Comparison of ENCODE assay signal across 9 mouse cellular contexts in genomic region chr17:15631626-15632025, GRCm38 (mm10).
DNase-seq lines count a peak whose midpoint lies in the region; ATAC-seq and TF ChIP-seq lines count a peak whose summit lies in the region.
"Had no signal": no experiment of that assay in that cellular context is flagged by ENCODE, and none has a peak within 500 bp of the region (broad histone marks: within the 10 kb centered on the region; RNA-seq: fewer than 3 reads in every experiment).

No protein-coding gene starts in this region.

- no peak for DNase-seq in hindbrain, embryonic 10.5 days (ENCODE audit: low spot score)
- no peak for DNase-seq in hindbrain, embryonic 11.5 days (ENCODE audit: low spot score)
- peak; percentile 35 for DNase-seq in embryonic facial prominence, embryonic 11.5 days (ENCODE audit: low spot score)
- DNase-seq in limb, embryonic 14.5 days (ENCODE audit: low spot score), result no peak
- no peak for DNase-seq in left cerebral cortex, postnatal 36 days (ENCODE audit: low spot score in 2 of 2)
- DNase-seq in cerebellum, adult 11-12 months, result no peak
- DNase-seq: spleen, adult 18-20 months had no signal

- H3K36me3 ChIP-seq in hindbrain, embryonic 10.5 days, result no peaks in the 10 kb centered on the region
- H3K36me3 ChIP-seq in hindbrain, embryonic 11.5 days (ENCODE audit: control insufficient read depth, insufficient read depth, low read length), result no peaks in the 10 kb centered on the region
- no peaks in the 10 kb centered on the region for H3K36me3 ChIP-seq in embryonic facial prominence, embryonic 11.5 days (replicated peaks; ENCODE audit: control insufficient read depth, insufficient read depth, low read depth, low read length)
- no peaks in the 10 kb centered on the region for H3K36me3 ChIP-seq in limb, embryonic 14.5 days (ENCODE audit: control insufficient read depth, insufficient read depth, low read length)

- no peaks in the 10 kb centered on the region for H3K27me3 ChIP-seq in hindbrain, embryonic 10.5 days (ENCODE audit: insufficient read depth, poor library complexity, severe bottlenecking)
- no peaks in the 10 kb centered on the region for H3K27me3 ChIP-seq in hindbrain, embryonic 11.5 days (ENCODE audit: control insufficient read depth, insufficient read depth, low read length)
- no peaks in the 10 kb centered on the region for H3K27me3 ChIP-seq in embryonic facial prominence, embryonic 11.5 days (ENCODE audit: control insufficient read depth, insufficient read depth, low read length)
- no peaks in the 10 kb centered on the region for H3K27me3 ChIP-seq in limb, embryonic 14.5 days (ENCODE audit: control insufficient read depth, insufficient read depth, low read length)

- H3K4me1 ChIP-seq in hindbrain, embryonic 10.5 days (replicated peaks), result 0 out of 2 replicates have a peak, but pooled peaks cover 3% of the 10 kb centered on the region
- H3K4me1 ChIP-seq in hindbrain, embryonic 11.5 days (replicated peaks; ENCODE audit: control insufficient read depth, insufficient read depth, low read length), result no peaks in the 10 kb centered on the region
- no peaks in the 10 kb centered on the region for H3K4me1 ChIP-seq in embryonic facial prominence, embryonic 11.5 days (ENCODE audit: control insufficient read depth, insufficient read depth, low read length)
- no peaks in the 10 kb centered on the region for H3K4me1 ChIP-seq in limb, embryonic 14.5 days (ENCODE audit: control insufficient read depth, insufficient read depth, low read length)

- intact Hi-C loops in left cerebral cortex, postnatal 36 days (cut with DNase I), result no loop called here

- H3K9me3 ChIP-seq in hindbrain, embryonic 10.5 days, result 0 out of 2 replicates have a peak, but pooled peaks cover 8% of the 10 kb centered on the region
- H3K9me3 ChIP-seq in hindbrain, embryonic 11.5 days (ENCODE audit: control insufficient read depth, low read length), result no peaks in the 10 kb centered on the region
- H3K9me3 ChIP-seq in embryonic facial prominence, embryonic 11.5 days (replicated peaks; ENCODE audit: control insufficient read depth, low read length), result no peaks in the 10 kb centered on the region
- H3K9me3 ChIP-seq in limb, embryonic 14.5 days (ENCODE audit: control insufficient read depth, low read length), result no peaks in the 10 kb centered on the region

- H3K4me2 ChIP-seq in hindbrain, embryonic 11.5 days (replicated peaks; ENCODE audit: low read depth, low read length), result no peak overlapping the region
- no peak overlapping the region for H3K4me2 ChIP-seq in embryonic facial prominence, embryonic 11.5 days (ENCODE audit: low read depth, low read length)
- H3K4me2 ChIP-seq in limb, embryonic 14.5 days (replicated peaks; ENCODE audit: low read depth, low read length, severe bottlenecking), result peak overlapping the region; percentile 42

- ATAC-seq in hindbrain, embryonic 11.5 days (ENCODE audit: low FRiP score), result no peak
- 0 out of 2 replicates have a peak, but pooled peaks have one; percentile 3 for ATAC-seq in common myeloid progenitor, adult 5-6 weeks (replicated peaks; ENCODE audit: low read depth, poor library complexity, severe bottlenecking)
- ATAC-seq in embryonic facial prominence, embryonic 11.5 days (replicated peaks; ENCODE audit: insufficient number of reproducible peaks, low FRiP score, low TSS enrichment, low read depth), result no peak; the same call in 1 of the 2 replicates
- no peak for ATAC-seq in limb, embryonic 14.5 days (ENCODE audit: low FRiP score, low read depth)
- no peak for ATAC-seq in cerebellum, adult (ENCODE audit: insufficient number of reproducible peaks, low FRiP score, low TSS enrichment)

- 24% methylated on average over 11 of the region's 11 CpGs for WGBS in hindbrain, embryonic 10.5 days
- WGBS in hindbrain, embryonic 11.5 days, result 24% methylated on average over 11 of the region's 11 CpGs
- WGBS in embryonic facial prominence, embryonic 11.5 days, result 14% methylated on average over 11 of the region's 11 CpGs
- 6% methylated on average over 11 of the region's 11 CpGs for WGBS in limb, embryonic 14.5 days

- H3K9ac ChIP-seq in hindbrain, embryonic 11.5 days (ENCODE audit: low read depth, low read length), result no peak overlapping the region
- 0 out of 2 replicates have a peak overlapping the region, but pooled peaks have one; percentile 15 for H3K9ac ChIP-seq in embryonic facial prominence, embryonic 11.5 days (replicated peaks; ENCODE audit: low read length)
- no peak overlapping the region for H3K9ac ChIP-seq in limb, embryonic 14.5 days (ENCODE audit: low read depth, low read length, severe bottlenecking)

- H3K27ac ChIP-seq in hindbrain, embryonic 10.5 days, result no peak overlapping the region
- no peak overlapping the region for H3K27ac ChIP-seq in hindbrain, embryonic 11.5 days (ENCODE audit: low read depth, low read length)
- H3K27ac ChIP-seq in embryonic facial prominence, embryonic 11.5 days (replicated peaks; ENCODE audit: low read depth, low read length), result no peak overlapping the region
- no peak overlapping the region for H3K27ac ChIP-seq in limb, embryonic 14.5 days (replicated peaks; ENCODE audit: low read depth, low read length)

- peak overlapping the region; percentile 27 for H3K4me3 ChIP-seq in hindbrain, embryonic 10.5 days
- H3K4me3 ChIP-seq in hindbrain, embryonic 11.5 days (ENCODE audit: low read depth, low read length), result no peak overlapping the region
- H3K4me3 ChIP-seq in embryonic facial prominence, embryonic 11.5 days (ENCODE audit: low read depth, low read length), result no peak overlapping the region
- H3K4me3 ChIP-seq in limb, embryonic 14.5 days (replicated peaks; ENCODE audit: low read length), result peak overlapping the region; percentile 16

- no peak for TF ChIP-seq POLR2A in limb, embryonic 14.5 days (IDR thresholded peaks at IDR 0.05; ENCODE audit: borderline replicate concordance, extremely low read depth, insufficient read depth, insufficient read length)

Comparison
In these comparisons a context has a peak if more than half of its experiments do, and no peak if none do; other contexts are left out.
1. H3K4me3 ChIP-seq: peak in hindbrain, embryonic 10.5 days (single experiment) and limb, embryonic 14.5 days (single experiment); none in hindbrain, embryonic 11.5 days (single experiment) and embryonic facial prominence, embryonic 11.5 days (single experiment).